Mouse (Mus musculus) common myeloid progenitor, adult 5-6 weeks (primary cell): ENCODE measurements around the gene Tmem50a. TPM values are rescaled to one million over a fixed set of nuclear protein-coding genes. Genes with fewer than 3 reads are reported as not detected.
A peak's percentile ranks its signal among the peaks of the same experiment; 100 is the strongest.

Source experiments
- ATAC-seq: replicated peaks from 2 replicates; pipeline ENCODE4 v1.8.0; 2016; ENCODE audit warnings: low read depth, mild to moderate bottlenecking, moderate TSS enrichment, inconsistent platforms; ENCODE audit not compliant: poor library complexity, severe bottlenecking
- total RNA-seq: library from RNA; stranded (forward); fragments of 200-1000, 187-1606 nt; gene quantifications from 2 replicates; pipeline ENCODE4 v1.2.3, GENCODE M21; 2017

Tmem50a gene
- total RNA-seq, 1 experiment from 2014 or later: 202 TPM

DNA sequence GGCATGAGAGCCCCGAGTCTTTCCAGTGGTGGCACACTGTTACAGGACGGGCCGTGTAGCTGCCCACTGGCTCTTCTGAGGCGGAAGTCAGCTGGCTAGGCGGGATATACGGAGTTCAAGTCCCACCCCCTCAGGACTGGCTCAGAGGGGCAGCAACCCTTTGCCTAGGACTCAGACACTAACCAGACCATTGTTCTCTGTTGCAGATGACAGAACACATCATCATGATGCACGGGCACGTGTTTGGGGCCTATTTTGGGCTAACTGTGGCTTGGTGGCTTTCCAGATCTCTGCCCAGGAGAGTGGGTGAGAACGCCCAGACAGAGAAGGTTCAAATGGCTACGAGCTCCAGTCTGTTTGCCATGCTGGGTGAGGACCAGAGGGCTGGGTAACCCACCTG is 31.0 kb downstream of the Tmem50a start:
- ATAC-seq: no peak; the same call in 1 of the 2 replicates

DNA sequence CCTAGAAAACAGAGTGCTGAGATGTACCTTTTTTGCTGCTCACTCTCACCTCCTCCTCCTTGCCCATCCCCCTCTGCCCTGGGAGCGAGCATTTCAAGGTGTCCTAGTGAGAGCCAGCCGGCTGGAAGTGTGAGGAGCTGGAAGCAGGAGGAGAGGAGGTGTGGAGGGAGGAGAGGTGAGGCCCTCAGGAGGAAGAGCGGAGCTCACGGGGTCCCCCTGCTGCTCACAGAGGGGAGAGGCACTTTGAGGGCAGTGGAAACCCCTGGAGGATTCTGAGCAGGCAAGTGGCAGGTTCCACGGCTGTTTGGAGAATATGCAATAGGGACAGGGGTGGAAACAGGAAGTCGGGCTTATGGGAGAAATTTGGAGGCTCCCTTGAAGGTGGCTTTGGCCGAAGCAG is 31.6 kb downstream of the Tmem50a start:
- ATAC-seq: peak; percentile 71

DNA sequence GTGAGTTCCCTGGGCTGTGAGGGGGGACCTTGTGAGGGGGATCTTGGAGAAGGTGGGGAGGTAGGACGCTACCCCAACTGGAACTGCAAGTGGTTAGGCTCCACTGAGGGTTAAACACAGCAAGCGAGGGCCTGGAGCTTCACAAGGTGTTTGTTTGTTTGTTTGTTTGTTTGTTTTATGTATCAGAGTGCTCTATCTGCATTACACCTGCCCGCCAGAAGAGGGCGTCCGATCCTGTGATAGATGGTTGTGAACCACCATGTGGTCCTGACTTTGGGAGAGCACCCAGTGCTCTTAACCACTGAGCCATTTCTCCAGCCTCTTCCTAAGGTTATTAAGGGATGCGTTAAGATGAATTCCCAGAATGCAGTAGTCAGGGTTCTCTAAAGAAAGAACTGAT is 34.8 kb downstream of the Tmem50a start:
- no peak for ATAC-seq

- ATAC-seq: peak; percentile 70
Observed at GRCm38 (mm10) chr4:134879410-134879981, 35.3 kb downstream of the Tmem50a start.

DNA sequence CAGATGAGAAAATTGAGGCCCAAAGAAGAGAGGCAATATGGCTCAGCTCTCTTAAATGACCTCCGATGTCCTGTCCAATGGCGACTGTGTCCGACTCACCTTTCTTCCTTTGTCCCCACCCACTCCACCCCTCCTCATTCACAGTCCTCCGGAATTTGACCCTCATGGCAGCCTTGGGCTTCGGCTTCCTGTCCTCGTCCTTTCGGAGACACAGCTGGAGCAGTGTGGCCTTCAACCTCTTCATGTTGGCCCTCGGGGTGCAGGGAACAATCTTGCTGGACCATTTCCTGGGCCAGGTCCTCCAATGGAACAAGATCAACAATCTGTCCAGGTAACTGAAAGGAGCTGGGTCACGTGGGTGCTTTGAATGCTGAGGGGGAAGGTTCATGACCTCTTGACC is 38.7 kb downstream of the Tmem50a start:
- no peak for ATAC-seq

DNA sequence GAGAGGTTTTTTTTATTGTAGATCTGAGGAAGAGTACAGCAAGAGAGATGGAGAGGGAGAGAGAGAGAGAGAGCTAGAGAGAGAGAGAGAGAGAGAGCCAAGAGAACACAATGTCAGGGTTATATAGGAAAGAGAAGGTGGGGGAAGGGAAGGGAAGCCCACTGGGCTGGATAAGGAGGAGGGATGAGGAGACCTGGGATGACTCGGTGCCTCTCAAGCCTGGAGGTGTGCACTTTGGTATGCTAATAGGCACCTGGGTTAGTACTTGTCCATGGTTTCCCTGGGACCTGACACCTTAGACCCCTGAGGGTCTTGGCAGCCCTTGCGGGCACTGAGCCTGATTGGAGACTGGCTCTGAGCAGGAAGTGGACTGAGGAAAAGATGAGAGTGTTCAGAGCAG is 42.9 kb downstream of the Tmem50a start:
- no peak for ATAC-seq

- ATAC-seq: no peak
Observed at GRCm38 (mm10) chr4:134871477-134871876, 43.3 kb downstream of the Tmem50a start.

- ATAC-seq: 0 out of 2 replicates have a peak, but pooled peaks have one; percentile 7
Observed at GRCm38 (mm10) chr4:134869815-134870375, 44.9 kb downstream of the Tmem50a start.

GRCm38 (mm10) chr4:134869068-134869730 is 45.6 kb downstream of the Tmem50a start:
- peak; percentile 45; the same call in 1 of the 2 replicates for ATAC-seq

DNA sequence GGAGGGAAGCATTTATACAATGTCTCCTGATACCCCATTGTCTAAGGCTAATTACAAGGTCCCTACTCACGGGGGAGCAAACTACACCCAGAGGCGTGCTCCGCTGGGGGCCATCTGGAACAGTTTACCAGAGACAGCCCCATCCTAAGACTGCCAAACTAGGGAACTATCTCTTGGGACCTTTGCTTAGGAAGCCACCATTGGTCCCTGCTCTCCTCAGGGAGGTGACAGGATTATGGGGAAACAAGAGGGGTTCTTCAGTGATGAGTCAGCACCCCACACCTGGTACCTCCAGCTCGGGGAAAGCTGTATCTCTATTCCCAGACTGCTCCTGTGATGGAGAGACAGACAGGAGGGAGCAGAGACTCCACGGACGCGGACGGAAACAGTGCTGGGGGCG is 46.3 kb downstream of the Tmem50a start:
- ATAC-seq: no peak

- ATAC-seq: no peak
Observed at GRCm38 (mm10) chr4:134868065-134868464, 46.8 kb downstream of the Tmem50a start.

DNA sequence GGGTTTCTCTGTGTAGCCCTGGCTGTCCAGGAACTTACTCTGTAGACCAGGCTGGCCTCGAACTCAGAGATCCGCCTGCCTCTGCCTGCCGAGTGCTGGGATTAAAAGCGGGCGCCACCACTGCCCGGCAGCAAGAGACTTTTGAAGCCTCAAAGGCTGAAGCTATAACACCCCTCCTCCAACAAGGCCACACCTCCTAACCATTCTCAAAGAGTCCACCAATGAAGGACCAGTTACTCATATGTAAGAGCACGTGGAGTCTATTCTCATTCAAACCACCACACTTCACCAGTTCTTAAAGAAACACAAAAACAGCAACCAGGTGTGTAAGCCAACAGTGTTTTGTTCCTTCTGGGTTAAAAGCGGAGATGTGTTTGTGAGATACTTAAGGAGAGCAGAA is 47.2 kb downstream of the Tmem50a start:
- ATAC-seq: no peak

- no peak for ATAC-seq
Observed at GRCm38 (mm10) chr4:134867213-134867612, 47.6 kb downstream of the Tmem50a start.

GRCm38 (mm10) chr4:134865789-134866188 is 49.0 kb downstream of the Tmem50a start:
- no peak for ATAC-seq

GRCm38 (mm10) chr4:134865340-134865739 is 49.5 kb downstream of the Tmem50a start:
- no peak for ATAC-seq

DNA sequence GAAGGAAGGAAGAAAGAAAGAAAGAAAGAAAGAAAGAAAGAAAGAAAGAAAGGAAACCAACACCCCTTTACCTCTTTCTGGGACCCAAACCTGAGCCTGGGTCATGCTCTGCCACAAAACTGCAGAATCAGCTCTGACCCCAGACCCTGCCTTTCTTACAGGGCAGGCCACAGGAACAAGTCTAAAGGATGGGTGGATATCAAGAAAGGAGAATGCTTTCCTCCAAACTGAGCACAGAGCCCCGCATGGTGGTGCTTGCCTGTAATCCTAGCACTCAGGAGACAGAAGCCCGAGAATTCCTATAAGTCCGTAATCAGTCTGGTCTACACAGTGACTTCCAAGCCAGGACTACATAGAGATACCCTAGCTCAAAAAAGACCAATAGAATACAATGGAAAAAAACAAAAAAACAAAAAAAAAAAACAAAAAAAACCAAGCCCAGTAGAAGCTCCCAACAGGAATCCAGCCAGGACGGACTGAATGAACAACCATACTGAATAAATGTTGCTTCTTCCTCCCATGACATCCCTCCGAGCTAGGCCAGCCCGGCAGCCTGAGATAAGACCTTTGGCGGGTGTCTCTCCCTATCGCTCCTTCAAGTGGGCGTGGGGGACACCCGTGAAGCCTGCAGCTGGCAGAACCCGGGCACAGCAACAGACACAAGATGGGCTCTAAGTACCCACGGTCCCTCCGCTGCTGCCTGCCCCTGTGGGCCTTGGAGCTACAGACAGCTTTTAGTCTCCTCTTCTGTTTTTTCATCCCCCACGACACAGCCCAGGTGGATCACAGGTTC is 50.7 kb downstream of the Tmem50a start, which contains the start of gene Rhd:
Rhd (plus strand) TSS at position 600 of the 793 bp plus-strand sequence.
- ATAC-seq: peak; percentile 70; the same call in 1 of the 2 replicates

DNA sequence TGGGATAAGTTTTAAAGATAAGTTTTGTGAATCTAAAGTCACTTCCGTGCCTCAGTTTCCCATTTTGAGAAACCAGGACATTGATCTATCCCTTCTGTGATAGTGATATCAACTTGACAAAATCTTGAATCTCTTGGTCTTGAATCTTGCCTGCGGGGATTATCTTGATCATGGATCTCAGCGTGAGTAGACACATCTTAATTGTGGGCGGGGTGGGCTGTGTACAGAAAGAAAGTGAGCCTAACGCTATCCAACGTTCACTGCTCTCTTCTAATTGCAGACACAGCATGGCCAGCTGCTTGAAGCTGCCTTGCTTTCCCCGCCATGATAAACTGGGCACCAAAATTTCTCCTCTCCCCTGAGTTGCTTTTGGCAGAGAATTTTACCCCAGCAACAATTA is 51.8 kb downstream of the Tmem50a start:
- no peak for ATAC-seq

DNA sequence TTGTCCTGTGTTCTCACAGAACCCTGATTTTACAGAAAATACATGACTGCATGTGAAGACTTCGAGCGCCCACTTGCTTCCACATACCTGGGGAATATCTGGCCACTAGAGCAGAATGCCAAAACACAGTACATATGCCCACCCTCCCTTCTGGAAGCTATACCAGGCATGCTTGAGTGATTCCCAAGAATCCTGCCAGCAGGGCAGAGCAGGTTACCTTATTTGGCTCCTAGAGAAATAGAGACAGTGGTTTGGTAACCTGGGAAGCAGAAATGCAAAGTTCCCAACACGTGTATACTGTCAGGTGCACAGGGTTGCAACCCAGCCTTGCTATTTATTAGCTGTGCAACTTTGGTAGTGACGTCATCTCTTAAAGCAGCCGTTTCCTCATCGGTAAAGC is 52.9 kb downstream of the Tmem50a start:
- no peak for ATAC-seq

DNA sequence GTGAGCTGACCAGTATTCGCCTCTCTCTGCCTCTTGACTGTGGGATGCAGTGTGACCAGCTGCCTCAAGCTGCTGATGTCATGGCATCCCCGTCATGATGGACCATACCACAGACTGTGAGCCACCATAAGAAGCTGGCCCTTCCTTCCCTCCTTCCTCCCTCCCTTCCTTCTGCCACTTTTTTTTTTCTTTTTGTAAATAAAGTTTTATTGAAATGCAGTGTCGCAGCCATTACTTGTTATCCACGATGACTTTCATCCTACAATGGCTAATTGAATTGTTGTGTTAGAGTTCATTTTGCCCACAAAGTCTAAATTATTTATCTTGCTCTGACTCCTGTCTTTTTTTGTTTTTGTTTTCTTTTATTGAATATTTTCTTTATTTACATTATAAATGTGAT is 56.3 kb downstream of the Tmem50a start:
- ATAC-seq: no peak

DNA sequence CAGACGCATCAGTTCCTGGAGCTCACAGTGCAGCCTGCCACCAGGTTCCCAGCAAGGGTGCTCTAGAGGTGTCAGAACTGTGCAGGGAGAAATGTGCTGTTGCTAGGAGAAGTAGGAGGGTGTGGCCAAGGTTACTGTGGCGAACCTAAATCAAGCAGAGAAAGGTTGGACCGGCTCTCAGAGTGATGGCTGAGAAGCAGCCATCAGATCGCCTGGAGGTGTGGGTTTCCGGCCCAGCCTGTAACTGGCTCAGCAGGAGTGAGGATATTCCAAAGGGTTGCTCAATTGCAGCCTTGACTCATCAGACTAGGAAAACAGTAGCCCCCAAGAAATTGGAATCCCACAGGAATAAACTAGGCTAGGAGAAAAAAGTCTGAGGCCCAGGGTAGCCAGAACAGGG is 58.3 kb downstream of the Tmem50a start:
- no peak for ATAC-seq

DNA sequence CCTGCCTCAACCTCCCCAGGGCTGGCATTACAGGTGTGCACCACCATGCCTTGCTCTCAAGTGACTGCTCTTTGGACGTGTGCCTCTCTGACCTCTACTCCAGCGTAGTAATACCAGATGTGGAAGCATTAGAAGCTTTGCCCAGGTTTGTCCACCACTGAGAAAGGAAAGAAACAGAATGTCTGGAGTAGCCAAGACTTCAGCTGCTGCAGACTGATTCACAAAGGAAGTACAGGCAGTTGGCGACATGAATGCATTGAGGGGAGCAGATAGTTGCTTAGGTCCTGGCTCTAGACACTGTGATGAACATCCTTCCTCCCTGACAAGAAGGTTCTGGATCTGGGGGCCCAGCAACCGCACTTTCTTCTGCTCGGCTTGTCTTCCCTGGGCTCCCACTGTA is 58.8 kb downstream of the Tmem50a start:
- no peak for ATAC-seq
